Mouse (Mus musculus) cerebellum, postnatal 10 days (tissue): ENCODE results near the gene Wipf1.

Source experiments
- DNase-seq, 2 experiments: peaks; one replicate each; pipeline ENCODE4 v3.0.0; 2021; ENCODE audit warnings: mixed read lengths in 2 of 2

The Wipf1 gene

DNA sequence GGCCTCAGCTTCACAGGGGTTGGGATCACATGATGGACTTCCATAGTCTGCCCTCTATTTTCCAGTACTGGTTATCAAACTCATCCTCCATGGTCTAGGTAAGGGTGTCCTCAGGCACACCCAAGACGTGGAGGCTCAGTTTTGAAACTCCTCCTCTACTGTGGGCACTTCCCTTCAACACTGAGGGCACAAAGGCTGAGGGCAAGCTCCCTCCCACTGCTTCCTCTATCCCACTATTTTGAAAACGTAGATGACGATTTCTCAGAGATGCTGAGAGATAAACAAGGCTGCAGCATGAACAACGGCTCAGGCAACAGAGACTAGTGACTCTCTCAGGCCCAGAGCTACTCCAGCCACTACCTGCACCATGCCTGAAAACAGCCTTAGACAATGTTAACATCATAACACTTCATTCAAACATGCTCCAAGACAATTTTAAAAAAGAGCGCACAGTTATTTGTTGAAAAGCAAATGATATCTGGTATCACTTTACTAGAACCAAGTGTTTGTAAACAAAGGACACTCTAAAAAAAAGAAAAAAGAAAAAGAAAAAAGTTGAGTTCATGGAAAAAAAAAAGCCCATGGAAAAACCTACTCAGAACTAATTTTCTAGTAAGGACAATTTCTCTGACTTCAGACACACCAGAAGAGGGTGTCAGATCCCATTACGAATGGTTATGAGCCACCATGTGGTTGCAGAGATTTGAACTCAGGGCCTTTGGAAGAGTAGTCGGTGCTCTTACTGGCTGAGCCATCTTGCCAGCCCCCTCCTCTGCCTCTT, 62.3 kb downstream of the Wipf1 start:
- no peak for DNase-seq

GRCm38 (mm10) chr2:73466481-73466880, 63.1 kb downstream of the Wipf1 start:
- peak; percentile 31 to 55 for DNase-seq

GRCm38 (mm10) chr2:73463431-73464194, 65.9 kb downstream of the Wipf1 start:
- peak; percentile 14 to 23 for DNase-seq

DNA sequence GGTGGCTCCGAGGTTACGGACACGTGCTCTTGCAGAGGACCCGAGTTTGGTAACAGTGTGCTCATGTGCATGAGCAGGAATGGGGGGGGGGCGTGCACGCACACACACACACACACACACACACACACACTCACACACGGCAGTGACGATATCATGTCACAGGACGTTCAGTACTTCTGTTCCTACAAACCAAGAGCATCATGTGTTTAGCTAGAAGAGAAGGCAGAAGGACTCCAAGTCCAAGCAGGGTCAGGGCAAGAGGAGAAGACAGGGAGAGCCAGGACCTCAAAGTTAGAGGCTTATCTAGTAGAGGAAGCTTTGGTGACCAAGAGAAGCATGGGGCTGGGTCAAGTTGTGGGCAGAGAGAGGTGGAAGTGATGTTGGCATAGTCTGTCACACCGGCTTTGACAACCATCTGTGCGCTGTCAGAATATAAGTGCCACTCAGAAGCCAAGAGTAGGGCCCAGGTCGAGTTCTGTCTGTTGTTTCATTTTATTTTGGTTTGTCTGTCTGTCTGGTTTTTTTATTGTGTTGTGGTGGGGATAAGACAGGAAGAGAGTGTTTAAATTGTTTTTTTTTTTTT, 66.7 kb downstream of the Wipf1 start:
- no peak for DNase-seq

GRCm38 (mm10) chr2:73462265-73462664, 67.3 kb downstream of the Wipf1 start:
- DNase-seq: no peak

GRCm38 (mm10) chr2:73460168-73460567, 69.4 kb downstream of the Wipf1 start:
- DNase-seq: no peak

- DNase-seq: no peak
Measured at GRCm38 (mm10) chr2:73459607-73460153, 69.9 kb downstream of the Wipf1 start.

- DNase-seq: no peak
Measured at GRCm38 (mm10) chr2:73456886-73457285, 72.6 kb downstream of the Wipf1 start.

- DNase-seq: no peak
Measured at GRCm38 (mm10) chr2:73456154-73456553, 73.4 kb downstream of the Wipf1 start.

DNA sequence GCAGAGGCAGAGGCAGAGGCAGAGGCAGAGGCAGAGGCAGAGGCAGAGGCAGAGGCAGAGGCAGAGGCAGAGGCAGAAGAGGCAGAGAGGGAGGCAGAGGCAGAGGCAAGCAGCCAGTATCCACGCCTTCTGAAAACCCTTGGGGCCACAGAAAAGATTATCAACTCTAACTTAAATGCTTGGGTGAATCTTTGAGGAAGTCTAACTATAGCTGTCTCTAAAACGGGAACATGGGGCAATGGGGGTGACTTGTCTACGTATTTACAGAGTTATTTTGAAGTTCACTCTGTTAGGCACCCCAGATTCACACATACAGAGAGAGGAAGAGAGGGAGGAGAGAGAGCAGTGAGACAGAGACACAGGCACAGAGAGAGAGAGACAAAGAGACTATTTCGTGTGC, 74.0 kb downstream of the Wipf1 start:
- no peak for DNase-seq

- DNase-seq: no peak
Measured at GRCm38 (mm10) chr2:73454682-73455081, 74.9 kb downstream of the Wipf1 start.

GRCm38 (mm10) chr2:73454186-73454585, 75.3 kb downstream of the Wipf1 start:
- no peak for DNase-seq

- DNase-seq: no peak
Measured at GRCm38 (mm10) chr2:73453717-73454116, 75.8 kb downstream of the Wipf1 start.

DNA sequence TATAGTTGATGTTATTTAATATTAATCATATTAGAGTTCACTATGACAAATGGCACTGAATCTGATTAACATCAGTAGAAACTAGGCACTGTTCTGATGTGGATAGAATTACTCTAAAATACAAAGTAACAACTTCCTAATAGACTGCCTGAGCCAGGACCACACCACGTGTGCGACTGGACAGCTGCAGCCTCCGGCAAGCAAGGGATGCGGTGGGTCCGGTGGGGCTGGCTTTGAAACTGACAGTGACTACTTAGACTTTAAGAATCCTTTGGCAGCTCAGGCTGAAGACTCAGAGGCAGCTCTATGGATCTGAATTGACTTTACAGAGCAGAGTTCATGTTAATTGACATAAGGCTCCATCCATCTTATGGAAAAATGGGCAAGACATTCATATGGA, 76.4 kb downstream of the Wipf1 start:
- no peak for DNase-seq

DNA sequence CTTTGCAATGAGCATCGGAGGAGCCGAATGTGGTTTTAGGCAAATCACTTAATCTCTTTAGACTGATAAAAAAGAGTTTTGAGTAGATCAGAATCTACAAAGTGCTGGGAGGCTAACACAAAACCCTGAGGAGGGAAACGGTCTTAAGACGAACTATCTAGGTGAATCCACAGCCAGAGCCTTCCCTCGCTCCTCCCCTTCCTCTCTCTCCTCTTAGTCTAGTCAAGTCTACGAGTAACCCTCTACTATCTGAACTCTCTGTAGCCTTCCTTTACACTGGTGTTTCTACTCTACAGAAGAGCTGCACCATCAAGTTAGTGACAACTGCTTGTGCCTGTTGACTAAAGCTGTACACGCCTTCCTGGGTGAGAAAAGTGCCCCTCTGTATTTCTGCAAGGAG, 77.0 kb downstream of the Wipf1 start:
- no peak for DNase-seq

- no peak for DNase-seq
Measured at GRCm38 (mm10) chr2:73451541-73451940, 78.0 kb downstream of the Wipf1 start.

GRCm38 (mm10) chr2:73450172-73450715, 79.3 kb downstream of the Wipf1 start:
- no peak for DNase-seq

GRCm38 (mm10) chr2:73443985-73444384, 85.5 kb downstream of the Wipf1 start:
- DNase-seq: peak in 1 of 2 experiments; percentile 13

DNA sequence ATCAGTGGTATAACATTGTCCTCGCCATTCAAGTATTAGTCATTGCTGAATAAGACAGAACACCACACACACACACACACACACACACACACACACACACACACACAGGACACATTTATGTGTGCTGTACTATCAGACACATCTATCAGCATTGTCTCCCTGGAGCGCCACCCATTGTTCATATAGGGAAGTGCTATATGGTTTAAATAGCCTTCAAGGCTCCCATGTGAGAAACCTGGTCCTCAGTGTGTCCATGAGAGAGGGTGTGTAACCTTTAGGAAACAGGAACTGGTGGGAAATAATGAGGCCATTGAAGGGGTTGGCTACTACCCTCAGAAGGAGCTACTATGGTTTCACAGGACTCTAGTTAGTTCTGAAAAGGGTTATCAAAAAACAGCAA, 87.5 kb downstream of the Wipf1 start:
- DNase-seq: no peak

DNA sequence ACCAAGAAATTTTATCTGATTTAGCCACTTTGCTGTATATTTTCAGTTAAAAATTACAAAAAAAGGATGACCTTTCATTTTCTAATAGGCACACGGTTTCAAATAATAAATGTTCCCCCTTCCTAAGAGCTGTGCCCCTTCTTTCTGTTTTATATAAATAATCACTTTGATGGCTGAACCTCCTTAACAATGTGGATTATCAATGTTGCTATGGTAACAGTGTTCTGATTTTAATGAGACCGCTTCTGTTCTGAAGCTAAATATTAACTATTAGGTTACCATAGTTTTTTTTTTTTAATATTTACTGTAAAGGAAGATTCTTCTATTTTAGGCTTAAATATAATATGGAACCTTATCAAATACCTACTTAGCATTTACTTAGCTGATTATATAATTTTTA, 89.2 kb downstream of the Wipf1 start:
- DNase-seq: no peak

DNA sequence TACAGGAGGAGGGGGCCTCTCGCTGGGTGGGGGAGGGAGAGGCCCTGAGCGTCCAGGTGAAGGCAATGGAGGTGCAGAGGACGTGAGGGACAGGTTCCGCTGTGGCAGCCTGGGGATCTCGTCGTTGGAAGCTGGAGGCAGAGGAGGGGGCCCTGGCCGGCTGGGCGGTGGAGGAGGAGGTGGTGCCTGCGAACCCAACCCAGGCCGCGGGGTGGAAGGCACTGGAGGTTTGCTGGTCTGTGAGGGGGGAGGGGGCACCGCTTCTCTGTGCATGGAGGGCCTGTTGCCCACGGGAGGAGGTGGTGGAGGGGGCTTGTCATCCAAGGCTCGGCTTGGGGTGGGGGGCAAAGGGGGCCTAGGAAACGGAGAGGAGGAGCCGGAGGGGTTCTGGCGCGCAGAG, 92.6 kb downstream of the Wipf1 start:
- peak in 1 of 2 experiments; percentile 8 for DNase-seq

GRCm38 (mm10) chr2:73435847-73436246, 93.7 kb downstream of the Wipf1 start:
- no peak for DNase-seq

GRCm38 (mm10) chr2:73431959-73432396, 97.6 kb downstream of the Wipf1 start:
- peak; percentile 42 to 45 for DNase-seq
